Mouse (Mus musculus) CD8-positive naive resting alpha-beta T cell, adult 2 months (primary cell): ENCODE data around the gene Tmem156.

Source experiments
- DNase-seq, 2 experiments: peaks; one replicate each; pipeline ENCODE4 v3.0.0; 2022; ENCODE audit warnings: low read depth in 2 of 2, low spot score in 2 of 2

Tmem156 gene

DNA sequence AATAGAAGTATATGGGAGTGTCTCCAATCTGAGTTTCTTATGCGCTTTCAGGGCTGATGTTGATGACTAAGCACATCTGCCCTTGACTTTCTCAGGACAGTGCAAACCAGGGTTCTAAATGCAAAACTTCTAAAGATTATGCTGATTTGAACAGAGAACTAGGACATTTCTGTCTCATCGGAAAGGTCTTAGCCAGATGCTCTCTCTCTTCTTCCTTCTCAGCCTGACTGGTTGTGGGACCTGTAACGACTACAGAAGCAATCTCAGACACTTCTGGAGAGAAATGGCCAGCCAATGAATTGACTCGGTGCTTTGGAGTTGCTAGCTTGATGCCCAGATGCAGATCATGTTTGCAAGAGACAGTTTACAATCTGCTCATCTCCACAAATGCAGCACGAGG lies 42.1 kb downstream of the Tmem156 start:
- DNase-seq = no peak

DNA sequence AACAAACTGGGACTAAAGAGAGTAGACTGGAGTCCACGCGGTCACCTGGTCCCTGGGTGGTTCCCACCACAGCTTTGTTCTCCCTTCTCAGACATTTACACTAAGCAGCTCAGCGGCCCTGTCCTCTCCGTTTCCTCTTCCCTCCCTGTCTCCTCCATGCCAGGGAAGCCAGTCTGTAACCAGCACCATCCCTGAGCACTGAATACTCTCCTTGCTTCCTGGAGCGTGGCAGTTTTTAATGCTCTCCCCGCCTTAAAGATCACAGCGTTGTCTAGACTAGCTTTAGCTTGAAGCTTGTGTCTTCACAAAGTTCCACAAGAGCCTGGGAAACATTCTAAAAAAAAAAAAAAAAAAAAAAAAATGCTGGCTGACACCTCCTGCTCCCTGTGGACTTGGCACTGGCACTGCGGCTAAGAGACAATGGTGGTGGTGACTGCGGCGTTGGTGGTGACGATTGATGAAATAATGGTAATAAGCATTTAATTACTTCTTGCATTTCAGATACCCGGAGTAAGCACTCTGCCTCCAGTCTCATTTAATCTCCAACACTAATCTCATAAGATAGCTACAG lies 44.6 kb downstream of the Tmem156 start:
- no peak for DNase-seq

DNA sequence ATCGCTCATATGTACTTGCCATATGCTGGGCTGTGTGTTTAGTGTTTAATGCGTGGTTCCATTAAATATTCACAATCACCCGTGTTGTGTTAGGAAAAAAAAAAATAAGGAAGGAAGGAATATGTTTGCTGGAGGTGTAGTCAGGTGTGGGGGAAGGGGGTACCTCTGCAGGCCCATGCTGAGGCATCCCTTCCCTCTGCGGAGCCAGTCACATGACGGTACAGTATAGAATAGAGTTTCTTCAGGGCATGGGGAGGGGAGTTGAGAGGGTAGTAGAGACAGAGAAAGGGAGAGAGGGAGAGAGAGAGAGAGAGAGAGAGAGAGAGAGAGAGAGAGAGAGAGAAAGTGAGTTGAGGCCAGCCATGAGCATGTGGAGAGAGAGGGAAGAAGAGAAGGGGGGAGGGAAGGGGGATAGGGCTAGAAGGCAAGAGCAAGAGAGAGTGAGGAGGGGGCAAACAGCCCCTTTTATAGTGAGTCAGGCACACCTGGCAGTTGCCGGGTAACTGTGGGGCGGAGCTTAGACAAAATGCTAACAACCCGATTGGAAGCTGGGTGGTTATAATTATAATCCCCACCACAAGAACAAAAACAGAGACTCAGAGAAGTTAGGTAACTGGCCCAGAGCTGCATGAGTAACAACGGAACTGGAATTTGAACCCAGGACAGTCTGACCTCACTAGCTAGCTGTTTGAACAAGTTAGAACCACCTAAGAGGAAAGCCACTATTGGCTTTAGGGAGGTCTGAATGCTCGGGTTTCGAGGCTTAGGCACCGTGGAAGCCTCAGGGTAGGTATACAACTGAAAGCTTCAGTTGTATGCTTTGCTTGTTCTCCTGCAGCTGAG lies 45.3 kb downstream of the Tmem156 start:
- DNase-seq = no peak

DNA sequence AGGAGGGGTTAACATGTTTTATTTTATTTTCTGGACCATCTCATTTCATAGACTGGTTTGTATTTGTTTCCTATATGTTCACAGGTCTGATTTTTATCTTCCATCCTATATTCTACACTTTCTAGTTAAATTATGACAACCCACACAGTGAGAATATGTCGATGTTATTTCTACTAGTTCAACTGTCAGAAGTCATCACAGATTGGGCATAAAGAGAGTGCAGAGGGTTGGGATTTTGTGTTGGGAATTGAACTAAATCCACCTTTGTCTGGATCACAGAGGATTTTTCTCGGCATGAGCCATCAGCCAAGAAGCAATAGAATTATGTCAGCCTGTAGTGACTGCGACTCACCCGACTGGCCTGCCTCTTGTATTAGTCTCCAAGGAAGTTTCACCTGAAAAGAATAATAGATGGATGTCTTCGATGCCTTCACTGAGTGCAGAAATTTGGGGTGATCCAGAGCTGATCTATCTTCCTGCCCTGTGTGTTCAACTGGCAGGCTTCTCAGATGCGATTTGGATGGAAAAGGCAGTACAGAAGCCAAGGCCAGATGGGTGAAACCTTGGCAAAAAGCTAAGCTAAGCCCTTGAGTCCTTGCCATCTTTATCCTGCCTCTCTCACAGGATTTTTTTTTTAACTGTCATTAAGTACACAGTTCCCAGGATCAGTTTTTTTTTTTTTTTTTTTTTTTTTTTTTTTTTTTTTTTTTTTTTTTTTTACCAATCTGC lies 46.1 kb downstream of the Tmem156 start:
- DNase-seq = no peak

DNA sequence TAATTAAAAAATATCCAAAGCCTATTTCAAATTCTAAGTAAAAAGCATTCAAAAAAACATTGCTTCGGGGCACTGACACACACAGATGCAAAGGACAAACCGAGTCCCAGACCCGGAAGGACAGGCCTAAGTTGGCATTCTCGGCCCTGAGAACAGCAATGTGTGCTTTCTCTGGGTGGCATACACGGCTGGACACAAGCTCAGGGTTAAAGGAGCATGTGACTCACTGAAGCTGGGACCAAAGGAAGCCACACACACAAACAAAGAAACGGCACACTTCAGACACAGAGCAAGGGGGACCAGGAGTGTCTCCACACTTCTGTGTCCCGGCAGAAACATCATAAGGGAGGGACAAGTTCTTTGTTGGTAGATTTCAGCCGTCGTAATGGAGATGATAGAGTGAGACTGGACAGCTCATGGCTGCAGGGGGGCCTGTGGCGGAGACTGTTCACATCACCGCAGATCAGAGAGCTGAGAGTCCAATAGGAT lies 48.5 kb downstream of the Tmem156 start:
- DNase-seq = no peak

DNA sequence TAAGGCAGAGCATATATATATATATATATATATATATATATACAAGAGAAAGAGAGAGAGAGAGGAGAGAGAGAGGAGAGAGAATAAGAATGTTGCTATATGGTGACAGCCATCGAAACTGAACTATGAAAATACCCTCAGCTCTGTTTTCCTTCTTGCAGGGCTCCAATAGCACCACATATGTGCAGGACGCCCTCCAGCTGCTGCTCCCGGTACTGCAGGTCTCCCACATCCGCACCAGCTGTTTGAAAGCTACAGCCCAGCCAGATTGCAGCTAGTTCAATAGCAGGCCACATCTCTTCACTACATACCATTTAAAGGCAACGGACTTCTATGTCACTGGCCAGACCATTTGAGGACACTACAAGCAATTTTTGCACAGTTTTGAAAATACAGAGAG lies 51.5 kb downstream of the Tmem156 start:
- peak; percentile 38 to 60 for DNase-seq

DNA sequence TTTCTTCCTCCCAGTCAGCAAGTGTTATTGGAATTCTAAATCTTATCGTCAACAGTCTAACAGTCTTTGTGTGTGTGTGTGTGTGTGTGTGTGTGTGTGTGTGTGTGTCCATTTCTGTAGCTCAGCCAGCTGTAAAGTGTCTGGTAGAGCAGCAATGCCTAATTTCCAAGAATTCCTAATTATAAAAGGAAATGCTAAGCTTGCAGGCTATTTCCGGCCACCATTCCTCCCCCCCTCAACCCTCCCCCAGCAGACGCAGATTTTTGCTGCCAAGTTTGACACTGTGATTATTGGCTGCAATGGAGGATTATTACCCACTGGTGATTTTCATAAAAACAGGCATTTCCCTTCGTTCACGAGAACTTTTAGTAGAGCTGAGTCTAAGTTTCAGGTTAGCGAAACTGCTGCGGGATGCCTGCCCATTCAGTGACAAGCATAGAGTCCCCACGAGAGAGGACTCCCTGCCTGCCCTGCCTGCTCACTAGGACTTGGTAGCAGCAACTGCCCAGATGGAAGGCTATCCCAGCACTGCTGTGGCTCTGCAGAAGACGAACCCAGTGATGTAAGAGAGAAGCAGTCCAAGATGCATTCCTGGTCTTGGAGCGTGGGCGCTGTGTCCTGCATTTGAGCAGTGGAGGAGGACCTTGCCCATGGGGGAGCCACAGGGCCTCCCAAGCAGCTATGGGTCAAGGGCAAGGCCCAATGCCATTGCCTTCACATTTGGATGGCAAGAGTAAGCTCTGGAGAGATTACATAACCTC lies 52.9 kb downstream of the Tmem156 start:
- DNase-seq = no peak

DNA sequence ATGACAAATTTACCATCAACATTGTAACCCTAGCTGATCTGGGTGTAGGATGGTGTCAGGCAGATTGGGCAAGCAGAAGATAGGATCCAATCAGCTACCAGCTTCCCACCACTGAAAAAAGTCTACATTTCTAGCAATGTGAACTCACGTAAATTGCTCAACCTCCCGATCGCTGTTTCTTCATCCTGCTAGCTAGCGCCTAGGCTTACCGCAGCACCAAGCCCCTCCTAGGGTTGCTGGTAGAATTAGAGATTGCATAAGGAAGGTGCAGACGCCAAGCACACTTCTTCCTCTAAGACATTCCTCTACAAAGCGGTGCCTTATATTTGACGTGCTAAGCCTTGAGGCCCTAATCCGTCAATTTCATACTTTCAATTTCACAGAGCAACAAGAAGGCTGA lies 53.6 kb downstream of the Tmem156 start:
- no peak for DNase-seq

DNA sequence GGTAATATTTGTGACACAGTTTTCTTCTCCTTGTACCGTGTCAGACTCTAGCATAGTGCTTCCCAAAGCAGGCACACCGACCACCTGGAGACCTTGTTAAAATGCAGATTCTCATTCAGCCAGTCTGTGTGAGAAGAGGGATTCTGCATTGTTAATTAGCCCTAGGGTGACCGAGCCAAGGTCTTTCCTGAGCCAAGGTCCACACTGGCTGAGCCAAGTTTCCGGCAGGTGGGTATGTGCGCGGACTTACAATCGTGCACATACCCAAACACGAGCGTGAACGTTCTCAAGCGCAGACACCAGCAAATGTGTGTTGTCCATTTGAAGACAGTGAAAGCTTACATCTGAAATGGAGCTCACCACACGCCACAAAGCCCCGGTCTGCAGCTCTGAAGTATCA lies 55.3 kb downstream of the Tmem156 start:
- no peak for DNase-seq

DNA sequence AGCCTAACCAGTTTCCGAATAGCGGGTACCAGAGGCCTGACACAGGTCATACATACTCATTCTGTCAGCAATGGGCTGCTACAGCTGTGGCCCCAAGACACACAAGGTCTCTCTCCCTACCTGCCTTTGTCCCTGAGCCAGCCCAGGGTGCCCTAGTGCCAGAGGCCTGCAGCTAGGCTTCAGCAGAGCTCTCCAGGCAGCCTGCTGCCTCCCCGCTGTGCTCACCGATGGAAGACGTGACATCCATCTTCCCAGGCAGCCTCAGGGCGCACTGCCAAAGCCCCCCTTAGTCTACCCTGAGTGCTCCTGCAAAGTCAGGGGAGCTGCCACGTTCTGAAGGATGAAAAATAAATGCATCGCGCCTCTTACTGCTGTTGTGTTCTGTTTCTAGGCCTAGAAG lies 63.9 kb downstream of the Tmem156 start:
- no peak for DNase-seq

DNA sequence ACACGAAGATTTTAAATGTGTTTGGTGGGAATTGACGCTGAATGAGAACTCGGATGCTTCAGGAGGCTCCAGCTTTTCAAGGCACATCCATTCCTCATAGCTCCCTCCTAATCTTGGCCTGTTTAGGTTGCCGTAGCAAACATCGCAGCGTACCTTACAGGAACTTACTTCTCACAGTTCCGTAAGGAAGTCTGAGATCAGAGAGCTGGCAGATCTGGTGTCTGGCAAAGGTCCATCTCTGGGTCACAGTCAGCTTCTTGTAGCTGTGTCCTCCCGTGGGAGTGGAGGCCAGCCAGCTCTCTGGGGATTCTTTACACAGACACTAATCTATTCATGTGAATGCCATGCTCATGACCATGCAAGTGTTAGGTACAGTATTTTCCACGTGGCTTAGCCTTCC lies 65.2 kb downstream of the Tmem156 start:
- DNase-seq = no peak

DNA sequence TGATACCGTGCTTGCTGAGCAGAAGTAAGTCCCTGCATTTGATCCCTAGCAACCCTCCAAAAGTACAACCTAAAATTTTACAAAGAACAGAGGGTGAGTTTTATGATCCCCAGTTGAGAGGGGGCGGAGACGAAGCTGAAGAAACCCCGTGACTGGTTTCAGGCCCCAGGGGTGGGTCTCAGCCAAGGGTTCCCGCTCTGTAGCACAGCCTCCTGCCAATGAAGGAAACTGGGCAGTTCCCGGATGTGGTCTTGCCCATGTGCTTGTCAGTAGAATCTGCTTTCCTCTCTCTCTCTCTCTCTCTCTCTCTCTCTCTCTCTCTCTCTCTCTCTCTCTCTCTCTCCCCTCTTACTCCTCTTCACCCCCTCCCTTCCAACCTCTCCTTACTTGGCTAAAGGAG lies 66.0 kb downstream of the Tmem156 start:
- DNase-seq = peak; percentile 45 to 51

DNA sequence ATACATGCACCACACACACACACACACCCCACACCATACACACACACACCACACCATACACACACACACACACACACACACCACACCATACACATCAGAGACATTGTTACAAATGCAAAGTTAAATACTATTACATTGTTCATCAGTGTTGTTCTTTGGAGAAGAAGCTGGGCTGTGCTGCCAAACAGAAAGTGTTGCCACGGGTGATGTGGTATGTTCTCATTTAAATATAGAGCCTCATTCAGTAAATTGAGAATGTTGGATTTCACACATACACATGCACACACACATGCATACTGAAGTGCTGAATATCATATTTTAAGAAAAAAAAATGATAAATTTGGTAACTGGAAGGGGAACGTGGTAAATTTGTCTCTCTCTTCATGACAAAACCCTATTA lies 67.3 kb downstream of the Tmem156 start:
- no peak for DNase-seq

DNA sequence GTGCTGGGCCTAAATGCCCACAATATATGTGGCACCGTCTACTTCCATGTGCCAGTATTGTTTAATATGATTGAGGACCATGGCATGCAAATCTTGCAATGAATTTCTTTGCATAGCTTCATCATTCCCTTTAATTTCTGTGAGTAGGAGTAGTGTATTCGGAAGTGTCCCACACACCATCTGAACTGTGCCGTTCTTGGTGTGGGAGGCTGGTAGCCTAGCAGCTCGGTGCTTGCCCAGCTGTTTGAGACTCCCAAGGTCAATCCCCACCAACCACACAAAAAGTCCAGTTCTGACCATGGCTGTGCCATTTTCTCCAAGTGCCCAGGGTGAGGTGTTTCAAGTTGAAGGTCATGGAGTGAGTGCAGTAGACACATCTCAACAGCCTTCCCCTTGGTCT lies 69.9 kb downstream of the Tmem156 start:
- no peak for DNase-seq

DNA sequence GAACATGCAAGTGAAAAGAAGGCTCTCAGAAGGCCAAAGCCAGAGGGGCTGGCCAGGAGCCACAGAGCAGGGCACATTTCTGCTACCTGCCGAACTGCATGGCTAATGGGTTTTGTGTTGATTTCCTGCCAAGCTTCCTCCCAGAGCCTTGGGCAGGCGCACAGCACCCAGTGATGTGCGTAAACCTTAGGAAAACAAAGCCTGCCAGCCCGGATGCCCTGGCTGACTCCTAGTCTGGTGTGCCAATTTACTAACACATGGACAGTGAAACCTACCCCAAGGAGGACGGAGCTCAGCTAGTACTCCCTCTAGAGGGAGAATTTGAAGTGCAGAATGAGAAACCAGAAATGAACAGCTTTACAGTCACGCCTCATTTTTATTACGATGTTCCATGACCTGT lies 72.1 kb downstream of the Tmem156 start:
- peak in 1 of 2 experiments; percentile 11 for DNase-seq

DNA sequence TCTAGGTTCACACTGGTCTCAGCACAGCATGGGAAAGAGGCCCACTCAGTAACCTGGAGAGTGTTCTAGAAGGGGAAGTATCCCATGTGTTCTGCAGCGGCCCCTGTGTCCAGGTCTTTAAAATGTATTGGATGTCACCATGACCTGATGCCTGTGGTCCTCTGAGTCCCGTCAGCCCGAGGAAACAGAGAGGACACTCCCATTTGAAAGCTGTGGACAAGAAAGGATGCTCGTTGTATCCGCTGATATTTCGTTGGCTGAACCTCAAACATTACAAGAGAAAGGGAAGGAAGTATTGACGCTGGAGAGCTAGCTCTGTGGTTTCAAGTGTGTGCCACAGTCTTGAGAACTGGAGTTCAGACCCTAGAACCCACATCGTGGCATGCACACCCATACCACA lies 72.8 kb downstream of the Tmem156 start:
- peak in 1 of 2 experiments; percentile 11 for DNase-seq

DNA sequence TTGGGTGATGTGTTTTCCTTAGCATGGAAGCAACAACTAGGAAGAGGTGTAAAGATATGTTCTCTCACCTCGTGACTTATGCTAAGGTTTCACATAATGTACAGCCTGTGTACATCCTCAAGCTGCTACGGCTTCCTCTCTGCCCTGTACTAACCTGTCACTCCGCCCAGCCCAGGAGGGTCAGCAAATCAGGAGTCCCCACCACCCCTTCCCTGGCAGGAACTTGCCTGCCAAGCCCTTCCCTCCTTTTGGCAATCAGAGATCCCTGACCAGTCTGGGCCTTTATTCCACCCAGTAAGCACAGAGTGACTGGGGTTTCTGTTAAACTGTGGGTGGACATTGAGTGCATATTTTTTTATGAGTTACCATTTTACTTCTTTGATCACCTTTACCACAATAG lies 76.4 kb downstream of the Tmem156 start:
- DNase-seq = no peak

DNA sequence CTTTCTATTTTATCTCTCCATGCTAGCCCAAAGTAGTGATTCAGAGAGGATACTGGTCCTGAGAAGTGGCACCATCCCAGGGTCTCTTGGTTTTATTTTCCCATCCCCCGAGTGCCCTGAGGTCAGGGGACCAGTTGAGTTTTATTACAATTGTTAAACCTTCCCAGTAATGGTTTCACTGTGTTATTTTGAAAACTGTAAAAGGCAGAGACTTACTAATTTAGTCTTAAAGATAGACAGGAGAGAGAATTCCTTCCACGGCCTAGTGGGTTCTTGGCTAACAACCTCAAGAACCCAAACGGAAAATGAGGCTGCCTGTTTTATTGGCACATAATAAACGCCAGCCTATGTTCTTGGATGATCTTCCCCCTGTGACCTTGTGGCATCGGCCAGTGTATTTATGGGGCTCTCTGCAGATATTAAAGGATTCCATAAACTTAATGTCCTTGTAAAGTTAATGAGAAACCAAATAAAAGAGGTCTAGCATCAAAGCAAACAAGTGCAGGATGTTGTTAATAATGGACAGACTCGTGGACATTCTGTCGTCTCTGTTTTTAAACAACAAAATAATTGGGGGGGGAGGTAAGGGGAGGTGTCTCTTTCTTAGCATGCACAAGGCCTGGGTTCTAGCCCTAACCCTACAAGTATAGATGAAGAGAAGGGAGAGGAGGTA lies 79.9 kb downstream of the Tmem156 start:
- DNase-seq = no peak

DNA sequence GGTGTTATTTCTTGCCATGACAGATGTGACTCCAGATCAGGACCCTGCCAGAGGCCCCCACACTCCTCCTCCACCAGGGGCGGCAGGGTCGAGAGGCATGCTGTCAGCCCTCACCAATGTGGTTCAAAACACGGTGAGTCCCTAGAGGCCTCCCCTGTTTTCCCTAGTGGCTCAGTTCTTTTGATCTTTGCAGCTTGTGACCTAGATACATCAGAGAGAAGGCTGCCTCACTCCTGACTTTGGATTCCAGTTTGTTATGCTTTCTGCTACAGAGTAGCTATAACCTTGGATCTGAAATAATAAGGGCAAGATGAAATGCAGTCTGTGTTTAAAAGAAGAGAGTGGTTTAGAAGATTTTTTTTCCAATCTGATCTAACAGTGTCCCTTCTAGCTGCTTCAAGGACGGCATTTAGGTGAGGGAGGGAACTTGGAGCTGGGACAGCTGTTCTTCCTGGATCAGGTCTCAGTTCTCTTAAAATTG lies 85.9 kb downstream of the Tmem156 start:
- DNase-seq = peak in 1 of 2 experiments; percentile 8

DNA sequence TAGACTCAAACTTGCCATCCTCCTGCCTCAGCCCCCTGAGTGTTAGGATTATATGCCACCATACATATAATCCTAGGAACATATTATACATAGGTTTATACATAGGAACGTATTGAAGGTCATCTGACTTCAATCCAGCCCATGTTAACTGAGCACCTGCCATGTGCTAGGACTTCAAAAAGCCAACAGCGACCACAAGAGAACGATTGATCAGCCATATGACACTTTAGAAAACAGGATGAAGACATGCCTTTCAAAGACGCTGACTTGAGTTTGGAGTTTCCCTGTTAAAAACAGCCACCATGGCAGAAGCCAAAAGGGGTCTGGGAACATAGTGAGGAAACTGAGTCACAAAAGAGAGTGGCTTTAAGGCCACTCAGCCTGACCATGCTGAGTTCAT lies 86.7 kb downstream of the Tmem156 start:
- peak in 1 of 2 experiments; percentile 15 for DNase-seq
